Mouse (Mus musculus) ES-E14 (cell line): Measurements from ENCODE around the gene Zbtb45. TPM values are rescaled to one million over a fixed set of nuclear protein-coding genes. Genes with fewer than 3 reads are reported as not detected.

Source experiments
- DNase-seq: peaks from one replicate; pipeline ENCODE4 v3.0.0-alpha.2; 2013; ENCODE audit warnings: low read depth, low spot score
- H3K27ac ChIP-seq: 2 replicates; pipeline ENCODE4 v1.5.1; 2012; ENCODE audit warnings: low read depth, mild to moderate bottlenecking, low read length, moderate library complexity, mixed read lengths; ENCODE audit not compliant: poor library complexity, insufficient read depth, severe bottlenecking
- H3K36me3 ChIP-seq: 2 replicates; pipeline ENCODE4 v1.6.1; 2012; ENCODE audit warnings: mild to moderate bottlenecking, low read length, moderate library complexity, mixed read lengths; ENCODE audit not compliant: control insufficient read depth, poor library complexity, insufficient read depth, severe bottlenecking
- H3K4me1 ChIP-seq, 2 experiments: fragments of 150-350 bp in 1 of 2; sonication (generic) in 1 of 2; 2 replicates each; pipeline ENCODE4 v1.6.1; 2012; ENCODE audit warnings: low read length in 2 of 2, mild to moderate bottlenecking in 1 of 2, mixed read lengths in 1 of 2; ENCODE audit not compliant: control insufficient read depth in 2 of 2, insufficient read depth in 2 of 2, poor library complexity in 1 of 2
- H3K4me3 ChIP-seq, 2 experiments: fragments of 150-350 bp in 1 of 2; sonication (generic) in 1 of 2; 2 replicates each; pipeline ENCODE4 v1.5.1; 2012; ENCODE audit warnings: low read length in 2 of 2, low read depth in 1 of 2, mild to moderate bottlenecking in 1 of 2, mixed read lengths in 1 of 2; ENCODE audit not compliant: insufficient read depth in 1 of 2, poor library complexity in 1 of 2, severe bottlenecking in 1 of 2
- H3K9ac ChIP-seq: 2 replicates; pipeline ENCODE4 v1.6.1; 2012; ENCODE audit warnings: low read depth, mild to moderate bottlenecking, low read length, mixed read lengths; ENCODE audit not compliant: poor library complexity, insufficient read depth, severe bottlenecking
- H3K9me3 ChIP-seq: fragments of 150-350 bp; sonication (generic); 2 replicates; pipeline ENCODE4 v1.6.1; 2012; ENCODE audit warnings: low read depth, mild to moderate bottlenecking, low read length; ENCODE audit not compliant: control insufficient read depth, insufficient read depth
- CHD2 ChIP-seq: IDR thresholded peaks from 2 replicates; pipeline ENCODE4 v1.6.1; 2014; ENCODE audit warnings: mild to moderate bottlenecking, low read depth, low read length, inconsistent platforms
- HCFC1 ChIP-seq: IDR thresholded peaks from 2 replicates; pipeline ENCODE4 v1.6.1; 2012; ENCODE audit warnings: low read length, inconsistent platforms, borderline replicate concordance; ENCODE audit not compliant: insufficient read depth
- MAFK ChIP-seq: IDR thresholded peaks from 2 replicates; pipeline ENCODE4 v1.6.1; 2014; ENCODE audit warnings: mild to moderate bottlenecking, low read depth, low read length, inconsistent platforms; ENCODE audit not compliant: insufficient read depth
- ZC3H11A ChIP-seq: IDR thresholded peaks from 2 replicates; pipeline ENCODE4 v1.6.1; 2012; ENCODE audit warnings: low read depth, mild to moderate bottlenecking, inconsistent platforms, low read length, borderline replicate concordance
- ZNF384 ChIP-seq: IDR thresholded peaks from 2 replicates; pipeline ENCODE4 v1.6.1; 2012; ENCODE audit warnings: low read depth, low read length, inconsistent platforms
- in situ Hi-C, 2 experiments: fragments of 600-800 bp; cut with MboI; formaldehyde crosslinking; loops; one replicate each; pipeline ENCODE4 v1.15.1; 2025; ENCODE audit warnings: low sequenced_read_pairs in 2 of 2, inconsistent platforms in 1 of 2; ENCODE audit not compliant: unreplicated experiment in 2 of 2
- total RNA-seq: library from RNA; depleted of rRNA; stranded (reverse); fragments of 300-350 nt; gene quantifications from 2 replicates; pipeline ENCODE4 v1.2.3, GENCODE M21; 2012

Zbtb45 gene
- total RNA-seq, 1 experiment = 26.7 TPM

- peak; percentile 97 for DNase-seq
- Histone ChIP-seq H3K9me3 (no peaks in the 10 kb centered on the region), H3K9ac (no peak overlapping the region), H3K4me3 (peak overlapping the region in 1 of 2 experiments; percentile 11; a peak in 1 of 4 replicates), H3K36me3 (no peaks in the 10 kb centered on the region), H3K27ac (peak overlapping the region; percentile 100; the same call in 1 of the 2 replicates), H3K4me1 (peaks cover 14 to 18% of the 10 kb centered on the region in 2 experiments; a peak in 3 of 4 replicates)
- in situ Hi-C loops = no loop called here
- no peak for TF ChIP-seq ZNF384
- no peak for TF ChIP-seq MAFK
- peak; percentile 78 for TF ChIP-seq CHD2
Observed at GRCm38 (mm10) chr7:13014275-13014839, 4.5 kb upstream of the Zbtb45 start.

GRCm38 (mm10) chr7:13013671-13014070 is 3.8 kb upstream of the Zbtb45 start:
- DNase-seq = no peak
- Histone ChIP-seq H3K27ac (peak overlapping the region; percentile 100), H3K4me1 (peaks cover 14 to 18% of the 10 kb centered on the region in 2 experiments; a peak in 3 of 4 replicates), H3K4me3 (peak overlapping the region in 1 of 2 experiments; percentile 11; a peak in 1 of 4 replicates), H3K36me3 (no peaks in the 10 kb centered on the region), H3K9ac (peak overlapping the region; percentile 69), H3K9me3 (no peaks in the 10 kb centered on the region)
- in situ Hi-C loops = no loop called here
- no peak for TF ChIP-seq ZC3H11A
- TF ChIP-seq MAFK = no peak

- peak overlapping the region; percentile 100 for H3K27ac ChIP-seq
- H3K4me1 ChIP-seq = peaks cover 8 to 16% of the 10 kb centered on the region in 2 experiments; a peak in 3 of 4 replicates
- peak overlapping the region; percentile 77 to 78 for H3K4me3 ChIP-seq
- peak; percentile 95 for DNase-seq
- H3K9me3 ChIP-seq = no peaks in the 10 kb centered on the region
- in situ Hi-C loops = no loop called here
- TF ChIP-seq CHD2 (0 out of 2 replicates have a peak, but pooled peaks have one; percentile 41), ZC3H11A (peak; percentile 44), HCFC1 (peak; percentile 85), MAFK (no peak; the same call in 1 of the 2 replicates), ZNF384 (no peak)
- H3K9ac ChIP-seq = peak overlapping the region; percentile 88
- no peaks in the 10 kb centered on the region; the same call in 1 of the 2 replicates for H3K36me3 ChIP-seq
Observed at GRCm38 (mm10) chr7:13009143-13010004, 460 bp downstream of the Zbtb45 start.

GRCm38 (mm10) chr7:13007341-13008092 is 2.3 kb downstream of the Zbtb45 start:
- TF ChIP-seq ZC3H11A = no peak
- TF ChIP-seq ZNF384 = no peak
- TF ChIP-seq MAFK = no peak
- no peak for TF ChIP-seq CHD2
- TF ChIP-seq HCFC1 = no peak
- no peak overlapping the region for H3K27ac ChIP-seq

More at GRCm38 (mm10) chr7:13007341-13008092, 2.3 kb downstream of the Zbtb45 start:
- Histone ChIP-seq H3K36me3 (no peaks in the 10 kb centered on the region; the same call in 1 of the 2 replicates), H3K4me3 (peak overlapping the region; percentile 63 to 78), H3K9me3 (no peaks in the 10 kb centered on the region), H3K4me1 (peaks cover 3 to 12% of the 10 kb centered on the region in 2 experiments; a peak in 3 of 4 replicates), H3K9ac (peak overlapping the region; percentile 61)
- in situ Hi-C loops = no loop called here
- DNase-seq = no peak
